8 mouse cellular contexts compared by ENCODE assay signal in the genomic region with DNA sequence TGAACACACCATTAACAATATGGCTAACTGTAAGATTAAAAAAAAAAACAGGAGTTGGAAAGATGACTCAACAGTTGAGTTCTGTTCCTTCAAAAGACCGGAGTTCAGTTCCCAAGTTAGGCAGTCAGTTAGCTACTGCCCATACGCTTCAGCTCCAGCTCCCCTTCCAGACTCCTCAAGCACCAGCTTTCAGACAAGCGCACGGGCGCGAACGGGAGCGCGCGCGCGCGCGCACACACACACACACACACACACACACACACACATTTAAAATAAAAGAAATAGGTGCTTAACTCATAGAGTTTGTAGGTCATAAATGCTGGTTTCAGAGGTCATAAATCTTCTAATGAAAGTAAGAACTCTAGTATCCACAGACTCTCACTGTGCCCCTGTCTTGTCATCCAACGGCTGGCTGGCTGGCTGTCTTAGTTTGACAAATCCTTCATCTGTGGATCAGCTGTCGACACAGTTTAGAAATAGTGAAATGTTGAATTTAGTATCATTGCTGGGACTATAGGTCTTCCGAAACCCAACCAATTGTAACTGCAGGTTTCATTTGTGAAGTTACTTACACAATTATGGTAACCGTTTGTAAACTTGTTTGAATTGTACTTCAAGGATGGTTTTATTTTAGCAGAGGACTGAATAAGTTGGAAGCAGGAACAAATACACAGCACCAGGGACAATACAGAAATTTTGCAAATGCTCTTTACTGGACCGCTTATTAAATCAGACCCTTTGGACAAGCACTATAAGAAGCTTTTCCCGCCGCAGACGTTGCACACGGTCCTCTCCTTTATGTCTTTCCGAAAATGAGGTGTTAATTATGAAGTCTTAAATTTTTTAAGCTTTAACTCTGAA. TPM values are rescaled to one million over a fixed set of nuclear protein-coding genes. Genes with fewer than 3 reads are reported as not detected.
DNase-seq lines count a peak whose midpoint lies in the region; ATAC-seq and TF ChIP-seq lines count a peak whose summit lies in the region.
"Had no signal": no experiment of that assay in that cellular context is flagged by ENCODE, and none has a peak within 500 bp of the region (broad histone marks: within the 10 kb centered on the region; RNA-seq: fewer than 3 reads in every experiment).

No protein-coding gene starts in this region.

- WGBS in heart, embryonic 13.5 days: under 1% methylated on average over 24 of the region's 24 CpGs
- under 1% methylated on average over 24 of the region's 24 CpGs for WGBS in macrophage (ENCODE audit: missing documents)
- 2% methylated on average over 24 of the region's 24 CpGs for WGBS in spleen, adult 2 months

- TF ChIP-seq POLR2A in spleen, adult 2 months (IDR thresholded peaks at IDR 0.05; ENCODE audit: low read depth, low read length): no peak

- no peak for TF ChIP-seq CTCF in spleen, adult 2 months (IDR thresholded peaks at IDR 0.05; ENCODE audit: extremely low read depth, insufficient read depth, insufficient read length, insufficient replicate concordance)

- H3K9ac ChIP-seq in heart, embryonic 13.5 days: peak overlapping the region; percentile 79

- peaks cover 12% of the 10 kb centered on the region for H3K4me1 ChIP-seq in heart, embryonic 13.5 days
- peaks cover 7% of the 10 kb centered on the region for H3K4me1 ChIP-seq in spleen, adult 2 months (ENCODE audit: control insufficient read depth, insufficient read depth, insufficient read length)

- H3K79me2 ChIP-seq in macrophage (ENCODE audit: inconsistent target): no peaks in the 10 kb centered on the region

- peak overlapping the region; percentile 61 for H3K4me3 ChIP-seq in heart, embryonic 13.5 days
- H3K4me3 ChIP-seq in macrophage (ENCODE audit: inconsistent target): peak overlapping the region; percentile 44
- H3K4me3 ChIP-seq in spleen, adult 2 months (ENCODE audit: extremely low read depth, insufficient read depth, insufficient read length): peak overlapping the region; percentile 14

- DNase-seq in CD4-positive helper T cell, adult 2 months (ENCODE audit: low read depth, low spot score): peak; percentile 66
- peak; percentile 85 for DNase-seq in NIH3T3 (ENCODE audit: low read depth)
- DNase-seq in embryo, embryonic 11 days: peak; percentile 89
- DNase-seq in kidney, postnatal 4 days: peak; percentile 67 to 78
- no peak for DNase-seq in spleen, adult 2 months (ENCODE audit: low read depth in 1 of 2, low spot score in 2 of 2)

- peak overlapping the region; percentile 82 for H3K4me2 ChIP-seq in heart, embryonic 13.5 days

- H3K27ac ChIP-seq in heart, embryonic 13.5 days (replicated peaks): peak overlapping the region; percentile 79
- H3K27ac ChIP-seq in macrophage: peak overlapping the region; percentile 0; the same call in 1 of the 2 replicates
- H3K27ac ChIP-seq in spleen, adult 2 months (ENCODE audit: insufficient read depth, low read length): no peak overlapping the region

- no peak; the same call in 1 of the 2 replicates for ATAC-seq in heart, embryonic 13.5 days (ENCODE audit: extremely low read depth, insufficient number of reproducible peaks, low FRiP score, low TSS enrichment)

- H3K36me3 ChIP-seq in heart, embryonic 13.5 days: no peaks in the 10 kb centered on the region
- H3K36me3 ChIP-seq in macrophage (ENCODE audit: inconsistent target): no peaks in the 10 kb centered on the region
- no peaks in the 10 kb centered on the region for H3K36me3 ChIP-seq in spleen, adult 2 months (ENCODE audit: control insufficient read depth, insufficient read depth, low read length)

- no peaks in the 10 kb centered on the region for H3K9me3 ChIP-seq in heart, embryonic 13.5 days

- H3K27me3 ChIP-seq in heart, embryonic 13.5 days (replicated peaks): no peaks in the 10 kb centered on the region
- H3K27me3 ChIP-seq in spleen, adult 2 months (ENCODE audit: control insufficient read depth, insufficient read depth, low read length): no peaks in the 10 kb centered on the region

RNA-seq across cellular contexts. Expression of gene Btn1a1, which starts 16.2 kb away (rescaled TPM):
- polyA plus RNA-seq in heart, embryonic 13.5 days (2015; fragmentation: Nextera tagmentation; extraction: Ambion mirVana): 1.1 and 2.2 TPM in 2 replicates
- not detected for total RNA-seq in macrophage (2018; cell fraction: chromatin; rRNA removed)
- total RNA-seq in macrophage (2018; cell fraction: cytosol; rRNA removed): not detected
- not detected for total RNA-seq in macrophage (2018; cell fraction: nucleus; rRNA removed)
- polyA plus RNA-seq in macrophage (2018): not detected in 3 replicates
- 0.19 and 0.56 TPM in 2 replicates for polyA plus RNA-seq in spleen, adult 2 months (2012; rRNA removed)

RNA-seq across cellular contexts. Expression of gene Abt1, which starts 25.8 kb away (rescaled TPM):
- 8.5 and 8.7 TPM in 2 replicates for polyA plus RNA-seq in heart, embryonic 13.5 days (2015; fragmentation: Nextera tagmentation; extraction: Ambion mirVana)
- 1 to 10 TPM in 20 of 26 experiments, under 1 TPM in 6; 0.46 to 3.6 (median 1.9) TPM for total RNA-seq in macrophage (2018; cell fraction: chromatin; rRNA removed)
- total RNA-seq in macrophage (2018; cell fraction: cytosol; rRNA removed): 1 to 10 TPM; 1.9 to 4.1 (median 3.4) TPM
- 1 to 10 TPM in 24 of 26 experiments, under 1 TPM in 2; 0.59 to 4.0 (median 2.2) TPM for total RNA-seq in macrophage (2018; cell fraction: nucleus; rRNA removed)
- 3.5 to 4.4 TPM (median 3.7 TPM) in 3 replicates for polyA plus RNA-seq in macrophage (2018)
- 1.8 TPM in 2 replicates for polyA plus RNA-seq in spleen, adult 2 months (2012; rRNA removed)

RNA-seq across cellular contexts. Expression of gene Btn2a2, which starts 39.2 kb away (rescaled TPM):
- polyA plus RNA-seq in heart, embryonic 13.5 days (2015; fragmentation: Nextera tagmentation; extraction: Ambion mirVana): 0.45 and 0.82 TPM in 2 replicates
- total RNA-seq in macrophage (2018; cell fraction: chromatin; rRNA removed): not detected
- total RNA-seq in macrophage (2018; cell fraction: cytosol; rRNA removed): not detected
- not detected for total RNA-seq in macrophage (2018; cell fraction: nucleus; rRNA removed)
- polyA plus RNA-seq in macrophage (2018): not detected in 3 replicates
- 0.04 TPM in 1 of 2 replicates, not detected in the other for polyA plus RNA-seq in spleen, adult 2 months (2012; rRNA removed)
- total RNA-seq: hematopoietic stem cell, adult 5-6 weeks had no signal

Comparison
In these comparisons a context has a peak if more than half of its experiments do, and no peak if none do; other contexts are left out.
1. DNase-seq: peak in CD4-positive helper T cell, adult 2 months (single experiment), NIH3T3 (single experiment), embryo, embryonic 11 days (single experiment) and kidney, postnatal 4 days (2 of 2); none in spleen, adult 2 months (0 of 2).
2. Peak in every context shown above with its lines, with median percentiles within 50 percentile points of each other: H3K4me3 ChIP-seq.